Mouse (Mus musculus) C2C12 (cell line): ENCODE results near the gene Aff1.

Experiments used
- CTCF ChIP-seq: IDR thresholded peaks from one replicate; pipeline ENCODE4 v1.5.1; 2011; ENCODE audit not compliant: control insufficient read depth, insufficient read depth, insufficient read length
- FOSL1 ChIP-seq: IDR thresholded peaks from one replicate; pipeline ENCODE4 v1.8.0; 2011; ENCODE audit warnings: mild to moderate bottlenecking, low read length; ENCODE audit not compliant: poor library complexity, insufficient read depth, severe bottlenecking
- MAX ChIP-seq: IDR thresholded peaks from one replicate; pipeline ENCODE4 v1.6.1; 2011; ENCODE audit warnings: mild to moderate bottlenecking, control low read depth
- MYOG ChIP-seq: IDR thresholded peaks from one replicate; pipeline ENCODE4 v1.6.1; 2011; ENCODE audit not compliant: control insufficient read depth, insufficient read length; ENCODE audit errors: extremely low read depth
- USF1 ChIP-seq: IDR thresholded peaks from one replicate; pipeline ENCODE4 v1.6.1; 2011; ENCODE audit warnings: low read depth, mild to moderate bottlenecking, control low read depth, moderate library complexity

DNA sequence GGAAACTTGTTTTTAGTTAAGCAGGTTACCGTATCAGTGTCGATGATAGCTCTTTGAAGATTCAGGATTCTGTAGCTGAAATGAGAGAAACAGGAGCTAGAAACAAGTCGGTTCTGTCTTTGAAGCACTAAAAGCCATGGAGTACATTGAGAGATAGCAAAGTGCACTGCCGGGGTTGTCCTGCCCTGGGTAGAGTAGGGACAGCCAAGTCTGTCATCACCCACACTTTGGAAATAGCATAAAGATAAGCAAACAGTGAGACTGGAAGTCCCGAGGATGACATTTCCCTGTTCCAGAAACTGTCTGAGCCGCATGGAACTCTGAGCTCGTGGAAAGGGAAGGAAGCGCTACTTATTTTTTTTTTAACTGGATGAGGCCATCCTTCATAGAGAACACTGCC, 136.6 kb downstream of the Aff1 start:
- TF ChIP-seq USF1 (no peak), CTCF (no peak), MYOG (no peak), FOSL1 (no peak), MAX (no peak)
